Mouse (Mus musculus) embryonic facial prominence, embryonic 11.5 days (tissue): ENCODE data around the gene Pitpnm1. TPM values are rescaled to one million over a fixed set of nuclear protein-coding genes. Genes with fewer than 3 reads are reported as not detected.

Experiments
- ATAC-seq: fragments of 200-750 bp; cut with Nextera tagmentation; replicated peaks from 2 replicates; pipeline ENCODE4 v1.8.0; 2017; ENCODE audit warnings: low read depth; ENCODE audit not compliant: insufficient number of reproducible peaks, low FRiP score, low TSS enrichment
- DNase-seq: peaks from one replicate; pipeline ENCODE4 v3.0.0-alpha.2; 2015; ENCODE audit warnings: low spot score
- H3K27ac ChIP-seq: fragments of 300-500 bp; sonication (generic); replicated peaks from 2 replicates; pipeline ENCODE4 v1.5.1; 2014; ENCODE audit warnings: mild to moderate bottlenecking, low read depth, low read length, control low read depth
- H3K27me3 ChIP-seq: fragments of 300-500 bp; sonication (generic); 2 replicates; pipeline ENCODE4 v1.6.1; 2014; ENCODE audit warnings: mild to moderate bottlenecking, low read length, moderate library complexity, mixed read lengths; ENCODE audit not compliant: control insufficient read depth, insufficient read depth
- H3K36me3 ChIP-seq: fragments of 300-500 bp; sonication (generic); replicated peaks from 2 replicates; pipeline ENCODE4 v1.6.1; 2014; ENCODE audit warnings: low read depth, mild to moderate bottlenecking, low read length, moderate library complexity, mixed read lengths; ENCODE audit not compliant: control insufficient read depth, insufficient read depth
- H3K4me1 ChIP-seq: fragments of 300-500 bp; sonication (generic); 2 replicates; pipeline ENCODE4 v1.6.1; 2014; ENCODE audit warnings: low read length, mixed read lengths; ENCODE audit not compliant: control insufficient read depth, insufficient read depth
- H3K4me2 ChIP-seq: fragments of 300-500 bp; sonication (generic); 2 replicates; pipeline ENCODE4 v1.6.1; 2014; ENCODE audit warnings: low read depth, mild to moderate bottlenecking, control low read depth, low read length, moderate library complexity
- H3K4me3 ChIP-seq: fragments of 300-500 bp; sonication (generic); 2 replicates; pipeline ENCODE4 v1.5.1; 2014; ENCODE audit warnings: low read depth, low read length, control low read depth
- H3K9ac ChIP-seq: fragments of 300-500 bp; sonication (generic); replicated peaks from 2 replicates; pipeline ENCODE4 v1.6.1; 2014; ENCODE audit warnings: mild to moderate bottlenecking, control low read depth, low read length
- H3K9me3 ChIP-seq: fragments of 300-500 bp; sonication (generic); replicated peaks from 2 replicates; pipeline ENCODE4 v1.6.1; 2016; ENCODE audit warnings: mild to moderate bottlenecking, low read length, inconsistent platforms, mixed read lengths; ENCODE audit not compliant: control insufficient read depth
- WGBS: fragments of 180-500 bp; shearing (Covaris S2); extraction: QIAGEN DNeasy Blood & Tissue Kit; methylation state at CpG from one replicate; pipeline ENCODE4 v1.1.7; 2014; 5-methylcytosine and 5-hydroxymethylcytosine counted together
- polyA plus RNA-seq: library from polyadenylated mRNA; unstranded; fragments of >200 nt; fragmentation: Nextera tagmentation; extraction: Ambion mirVana; gene quantifications from 2 replicates; pipeline ENCODE4 v1.2.1, GENCODE M21; 2014

Pitpnm1 gene
- polyA plus RNA-seq, 1 experiment from 2014 or later: 6.3 TPM

DNA sequence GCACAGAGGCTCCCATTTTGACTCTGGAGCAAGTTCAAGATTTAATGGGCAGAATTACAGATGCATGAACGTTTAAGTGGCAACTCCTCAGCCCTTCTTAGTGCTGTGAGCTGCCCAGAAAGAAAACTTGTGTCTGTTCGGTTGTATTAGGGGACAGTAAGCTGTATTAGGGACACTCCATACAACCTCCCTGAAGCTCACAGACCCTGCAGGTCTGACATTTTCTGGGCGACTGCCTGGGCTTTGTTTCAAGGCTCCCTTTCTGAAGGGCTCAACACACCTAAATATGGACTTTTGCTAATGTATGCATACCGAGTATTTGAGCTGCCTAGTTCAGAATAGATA is 63.7 kb downstream of the Pitpnm1 start:
- WGBS: 37% methylated on average over 4 of the region's 4 CpGs
- Histone ChIP-seq H3K4me1 (no peaks in the 10 kb centered on the region), H3K36me3 (peaks cover 2% of the 10 kb centered on the region), H3K27ac (no peak overlapping the region), H3K4me3 (peak overlapping the region; percentile 75), H3K27me3 (no peaks in the 10 kb centered on the region), H3K9ac (peak overlapping the region; percentile 74), H3K4me2 (peak overlapping the region; percentile 52), H3K9me3 (no peaks in the 10 kb centered on the region)
- 0 out of 2 replicates have a peak, but pooled peaks have one; percentile 1 for ATAC-seq
- no peak for DNase-seq

Other genes with a start within 250 kb of the Pitpnm1 start
- 38.1 and 46.2 TPM in 2 replicates for gene Chka, start 248.2 kb upstream of the Pitpnm1 start, polyA plus RNA-seq
- gene Tcirg1, start 192.9 kb upstream of the Pitpnm1 start, polyA plus RNA-seq: 16.3 and 21.8 TPM in 2 replicates
- 248 and 267 TPM in 2 replicates for gene Ndufs8, start 187.2 kb upstream of the Pitpnm1 start, polyA plus RNA-seq
- 0.49 and 1.00 TPM in 2 replicates for gene Aldh3b1, start 170.2 kb upstream of the Pitpnm1 start, polyA plus RNA-seq
- gene Unc93b1, start 164.8 kb upstream of the Pitpnm1 start, polyA plus RNA-seq: 6.0 and 6.3 TPM in 2 replicates
- not detected in 2 replicates for gene Aldh3b3, start 141.4 kb upstream of the Pitpnm1 start, polyA plus RNA-seq
- gene Aldh3b2, start 127.7 kb upstream of the Pitpnm1 start, polyA plus RNA-seq: 1.2 and 1.6 TPM in 2 replicates
- gene Acy3, start 113.4 kb upstream of the Pitpnm1 start, polyA plus RNA-seq: 2.3 and 3.5 TPM in 2 replicates
- 0.26 TPM in 1 of 2 replicates, not detected in the other for gene Tbx10, start 107.2 kb upstream of the Pitpnm1 start, polyA plus RNA-seq
- gene Nudt8, start 99.4 kb upstream of the Pitpnm1 start, polyA plus RNA-seq: 24.2 and 26.6 TPM in 2 replicates
- gene Gm49405, start 99.4 kb upstream of the Pitpnm1 start, polyA plus RNA-seq: 1.3 and 1.4 TPM in 2 replicates
- 2.2 TPM in 2 replicates for gene Doc2g, start 96.7 kb upstream of the Pitpnm1 start, polyA plus RNA-seq
- 190 and 205 TPM in 2 replicates for gene Ndufv1, start 87.2 kb upstream of the Pitpnm1 start, polyA plus RNA-seq
- 405 and 453 TPM in 2 replicates for gene Gstp1, start 62.0 kb upstream of the Pitpnm1 start, polyA plus RNA-seq
- 2.2 and 2.3 TPM in 2 replicates for gene Gstp2, start 54.0 kb upstream of the Pitpnm1 start, polyA plus RNA-seq
- not detected in 2 replicates for gene Gstp3, start 40.4 kb upstream of the Pitpnm1 start, polyA plus RNA-seq
- not detected in 2 replicates for gene Cabp2, start 18.4 kb upstream of the Pitpnm1 start, polyA plus RNA-seq
- gene Cdk2ap2, start 2.8 kb upstream of the Pitpnm1 start, polyA plus RNA-seq: 58.6 and 69.0 TPM in 2 replicates
- gene Aip, start 25.9 kb downstream of the Pitpnm1 start, polyA plus RNA-seq: 68.3 and 85.1 TPM in 2 replicates
- gene Gpr152, start 39.8 kb downstream of the Pitpnm1 start, polyA plus RNA-seq: not detected in 2 replicates
- not detected in 2 replicates for gene Cabp4, start 44.0 kb downstream of the Pitpnm1 start, polyA plus RNA-seq
- 108 and 122 TPM in 2 replicates for gene Coro1b, start 48.6 kb downstream of the Pitpnm1 start, polyA plus RNA-seq
- 0.64 and 1.3 TPM in 2 replicates for gene Ptprcap, start 53.6 kb downstream of the Pitpnm1 start, polyA plus RNA-seq
- gene Rps6kb2, start 63.4 kb downstream of the Pitpnm1 start, polyA plus RNA-seq: 42.0 and 42.3 TPM in 2 replicates
- gene Carns1, start 75.5 kb downstream of the Pitpnm1 start, polyA plus RNA-seq: 2.0 TPM in 2 replicates
- 0.96 and 1.4 TPM in 2 replicates for gene Tbc1d10c, start 91.3 kb downstream of the Pitpnm1 start, polyA plus RNA-seq
- gene Ppp1ca, start 92.1 kb downstream of the Pitpnm1 start, polyA plus RNA-seq: 955 and 1,002 TPM in 2 replicates
- gene Rad9a, start 101.7 kb downstream of the Pitpnm1 start, polyA plus RNA-seq: 46.8 and 49.5 TPM in 2 replicates
- 4.6 and 5.0 TPM in 2 replicates for gene Clcf1, start 114.2 kb downstream of the Pitpnm1 start, polyA plus RNA-seq
- not detected in 2 replicates for gene AC109138.7, start 114.4 kb downstream of the Pitpnm1 start, polyA plus RNA-seq
- 12.7 and 13.0 TPM in 2 replicates for gene Pold4, start 131.9 kb downstream of the Pitpnm1 start, polyA plus RNA-seq
- 2.7 and 4.8 TPM in 2 replicates for gene Ssh3, start 169.2 kb downstream of the Pitpnm1 start, polyA plus RNA-seq
- 5.6 and 6.4 TPM in 2 replicates for gene Ankrd13d, start 183.1 kb downstream of the Pitpnm1 start, polyA plus RNA-seq
- 13.5 and 18.9 TPM in 2 replicates for gene Grk2, start 206.2 kb downstream of the Pitpnm1 start, polyA plus RNA-seq